Mouse (Mus musculus) midbrain, embryonic 11.5 days (tissue): ENCODE measurements around the gene Itga9. TPM values are rescaled to one million over a fixed set of nuclear protein-coding genes. Genes with fewer than 3 reads are reported as not detected.

Experiments used
- ATAC-seq: fragments of 200-750 bp; cut with Nextera tagmentation; 2 replicates; pipeline ENCODE4 v1.8.0; 2017; ENCODE audit warnings: moderate TSS enrichment, moderate library complexity; ENCODE audit not compliant: low FRiP score
- DNase-seq: peaks from one replicate; pipeline ENCODE4 v3.0.0; 2015; ENCODE audit warnings: low spot score; ENCODE audit errors: missing footprints
- H3K27ac ChIP-seq: fragments of 300-500 bp; sonication (generic); 2 replicates; pipeline ENCODE4 v1.5.1; 2014; ENCODE audit warnings: low read depth, low read length
- H3K27me3 ChIP-seq: fragments of 300-500 bp; sonication (generic); 2 replicates; pipeline ENCODE4 v1.6.1; 2014; ENCODE audit warnings: mild to moderate bottlenecking, low read length, moderate library complexity, mixed read lengths; ENCODE audit not compliant: control insufficient read depth, insufficient read depth
- H3K36me3 ChIP-seq: fragments of 300-500 bp; sonication (generic); 2 replicates; pipeline ENCODE4 v1.6.1; 2014; ENCODE audit warnings: mild to moderate bottlenecking, low read length, moderate library complexity, mixed read lengths; ENCODE audit not compliant: control insufficient read depth, insufficient read depth
- H3K4me1 ChIP-seq: fragments of 300-500 bp; sonication (generic); 2 replicates; pipeline ENCODE4 v1.6.1; 2014; ENCODE audit warnings: low read length; ENCODE audit not compliant: control insufficient read depth, insufficient read depth
- H3K4me2 ChIP-seq: fragments of 300-500 bp; sonication (generic); 2 replicates; pipeline ENCODE4 v1.6.1; 2014; ENCODE audit warnings: mild to moderate bottlenecking, moderate library complexity
- H3K4me3 ChIP-seq: fragments of 300-500 bp; sonication (generic); 2 replicates; pipeline ENCODE4 v1.5.1; 2014; ENCODE audit warnings: low read depth, low read length
- H3K9ac ChIP-seq: fragments of 300-500 bp; sonication (generic); 2 replicates; pipeline ENCODE4 v1.6.1; 2014; ENCODE audit warnings: low read length
- H3K9me3 ChIP-seq: fragments of 300-500 bp; sonication (generic); 2 replicates; pipeline ENCODE4 v1.6.1; 2016; ENCODE audit warnings: low read length; ENCODE audit not compliant: control insufficient read depth
- WGBS: fragments of 180-500 bp; shearing (Covaris S2); extraction: QIAGEN DNeasy Blood & Tissue Kit; methylation state at CpG from one replicate; pipeline ENCODE4 v1.1.7; 2014; 5-methylcytosine and 5-hydroxymethylcytosine counted together
- polyA plus RNA-seq: library from polyadenylated mRNA; unstranded; fragments of >200 nt; fragmentation: Nextera tagmentation; extraction: Ambion mirVana; gene quantifications from 2 replicates; pipeline ENCODE4 v1.2.1, GENCODE M21; 2014

Gene Itga9
- polyA plus RNA-seq, 1 experiment from 2014 or later, result 4.0 TPM

GRCm38 (mm10) chr9:118631775-118632757 lies 25.6 kb downstream of the Itga9 start:
- WGBS, result 84% methylated on average over 6 of the region's 6 CpGs
- Histone ChIP-seq H3K9ac (no peak overlapping the region), H3K4me1 (no peaks in the 10 kb centered on the region), H3K4me3 (no peak overlapping the region), H3K36me3 (no peaks in the 10 kb centered on the region), H3K4me2 (no peak overlapping the region), H3K27ac (no peak overlapping the region), H3K9me3 (no peaks in the 10 kb centered on the region), H3K27me3 (no peaks in the 10 kb centered on the region)
- ATAC-seq (no peak), DNase-seq (peak; percentile 60)

- Histone ChIP-seq H3K9ac (no peak overlapping the region), H3K27ac (no peak overlapping the region), H3K4me1 (no peaks in the 10 kb centered on the region), H3K9me3 (no peaks in the 10 kb centered on the region), H3K4me2 (no peak overlapping the region), H3K4me3 (no peak overlapping the region), H3K27me3 (no peaks in the 10 kb centered on the region), H3K36me3 (no peaks in the 10 kb centered on the region)
- 79% methylated on average over 14 of the region's 14 CpGs for WGBS
- ATAC-seq (no peak), DNase-seq (peak; percentile 77)
Observed at GRCm38 (mm10) chr9:118632758-118633143, 26.3 kb downstream of the Itga9 start.

GRCm38 (mm10) chr9:118638642-118639210 lies 32.2 kb downstream of the Itga9 start:
- 87% methylated on average over 5 of the region's 5 CpGs for WGBS
- H3K9ac ChIP-seq, result no peak overlapping the region

GRCm38 (mm10) chr9:118645698-118646355 lies 39.3 kb downstream of the Itga9 start:
- ATAC-seq, result no peak
- no peaks in the 10 kb centered on the region for H3K27me3 ChIP-seq
- no peak overlapping the region for H3K9ac ChIP-seq
- no peak overlapping the region for H3K27ac ChIP-seq
- no peak overlapping the region for H3K4me3 ChIP-seq
- WGBS, result 88% methylated on average over 17 of the region's 17 CpGs
- H3K36me3 ChIP-seq, result no peaks in the 10 kb centered on the region
- no peaks in the 10 kb centered on the region for H3K4me1 ChIP-seq
- no peaks in the 10 kb centered on the region for H3K9me3 ChIP-seq
- no peak overlapping the region for H3K4me2 ChIP-seq
- peak; percentile 59 for DNase-seq

More at GRCm38 (mm10) chr9:118638642-118639210, 32.2 kb downstream of the Itga9 start:
- Histone ChIP-seq H3K36me3 (no peaks in the 10 kb centered on the region), H3K27me3 (no peaks in the 10 kb centered on the region), H3K4me3 (no peak overlapping the region), H3K27ac (no peak overlapping the region), H3K9me3 (no peaks in the 10 kb centered on the region), H3K4me1 (no peaks in the 10 kb centered on the region), H3K4me2 (no peak overlapping the region)
- ATAC-seq, result no peak
- no peak for DNase-seq

- WGBS, result 78% methylated on average over 3 of the region's 3 CpGs
- H3K4me2 ChIP-seq, result no peak overlapping the region
- DNase-seq (peak; percentile 2), ATAC-seq (no peak)
- no peak overlapping the region for H3K4me3 ChIP-seq
- no peaks in the 10 kb centered on the region for H3K27me3 ChIP-seq
- no peaks in the 10 kb centered on the region for H3K36me3 ChIP-seq
- H3K9me3 ChIP-seq, result no peaks in the 10 kb centered on the region
- H3K27ac ChIP-seq, result no peak overlapping the region
- no peak overlapping the region for H3K9ac ChIP-seq
- H3K4me1 ChIP-seq, result no peaks in the 10 kb centered on the region; the same call in 1 of the 2 replicates
Observed at GRCm38 (mm10) chr9:118647495-118647894, 41.0 kb downstream of the Itga9 start.

- DNase-seq (no peak), ATAC-seq (no peak)
- no peak overlapping the region for H3K4me3 ChIP-seq
- no peaks in the 10 kb centered on the region for H3K9me3 ChIP-seq
- 53% methylated on average over 4 of the region's 4 CpGs for WGBS
- no peaks in the 10 kb centered on the region; the same call in 1 of the 2 replicates for H3K4me1 ChIP-seq
- no peaks in the 10 kb centered on the region for H3K27me3 ChIP-seq
- H3K27ac ChIP-seq, result no peak overlapping the region
- H3K4me2 ChIP-seq, result no peak overlapping the region
- no peak overlapping the region for H3K9ac ChIP-seq
- H3K36me3 ChIP-seq, result no peaks in the 10 kb centered on the region
Observed at GRCm38 (mm10) chr9:118650976-118651375, 44.5 kb downstream of the Itga9 start.

GRCm38 (mm10) chr9:118651939-118652338 lies 45.4 kb downstream of the Itga9 start:
- WGBS, result 58% methylated on average over 2 of the region's 2 CpGs
- DNase-seq (peak; percentile 79), ATAC-seq (no peak)
- Histone ChIP-seq H3K36me3 (no peaks in the 10 kb centered on the region), H3K4me3 (no peak overlapping the region), H3K4me1 (no peaks in the 10 kb centered on the region; the same call in 1 of the 2 replicates), H3K27me3 (no peaks in the 10 kb centered on the region), H3K9ac (no peak overlapping the region), H3K27ac (no peak overlapping the region), H3K4me2 (no peak overlapping the region), H3K9me3 (no peaks in the 10 kb centered on the region)

GRCm38 (mm10) chr9:118653436-118653835 lies 46.9 kb downstream of the Itga9 start:
- H3K27me3 ChIP-seq, result no peaks in the 10 kb centered on the region
- H3K36me3 ChIP-seq, result no peaks in the 10 kb centered on the region
- H3K4me3 ChIP-seq, result no peak overlapping the region
- ATAC-seq (no peak), DNase-seq (no peak)
- no peaks in the 10 kb centered on the region for H3K9me3 ChIP-seq
- no peak overlapping the region for H3K4me2 ChIP-seq
- WGBS, result 56% methylated on average over 1 of the region's 1 CpGs
- no peak overlapping the region for H3K27ac ChIP-seq
- no peaks in the 10 kb centered on the region; the same call in 1 of the 2 replicates for H3K4me1 ChIP-seq
- H3K9ac ChIP-seq, result no peak overlapping the region
